ENCODE assay signal across 13 mouse cellular contexts in genomic region chr1:151943681-151944237, GRCm38 (mm10).
DNase-seq lines count a peak whose midpoint lies in the region; ATAC-seq lines count a peak whose summit lies in the region.
"Had no signal": no experiment of that assay in that cellular context is flagged by ENCODE, and none has a peak within 500 bp of the region (broad histone marks: within the 10 kb centered on the region; RNA-seq: fewer than 3 reads in every experiment).

No protein-coding gene starts in this region.

- peak; percentile 85 for ATAC-seq in hindbrain, embryonic 11.5 days (ENCODE audit: low FRiP score)
- peak; percentile 41; the same call in 1 of the 2 replicates for ATAC-seq in midbrain, embryonic 16.5 days

- H3K27me3 ChIP-seq in hindbrain, embryonic 11.5 days (ENCODE audit: control insufficient read depth, insufficient read depth, low read length), result no peaks in the 10 kb centered on the region
- no peaks in the 10 kb centered on the region for H3K27me3 ChIP-seq in midbrain, embryonic 16.5 days (ENCODE audit: control insufficient read depth, insufficient read depth, low read depth, low read length)
- H3K27me3 ChIP-seq: embryonic facial prominence, embryonic 13.5 days; heart, embryonic 12.5 days; liver, embryonic 13.5 days had no signal

- intact Hi-C loops in heart, postnatal 25 days (cut with DNase I), result no loop called here

- H3K4me3 ChIP-seq in hindbrain, embryonic 11.5 days (ENCODE audit: low read depth, low read length), result no peak overlapping the region
- H3K4me3 ChIP-seq in midbrain, embryonic 16.5 days (ENCODE audit: low read depth, low read length), result no peak overlapping the region
- H3K4me3 ChIP-seq: embryonic facial prominence, embryonic 13.5 days; heart, embryonic 12.5 days; liver, embryonic 13.5 days had no signal

- 42% methylated on average over 8 of the region's 8 CpGs for WGBS in hindbrain, embryonic 11.5 days
- 12% methylated on average over 8 of the region's 8 CpGs for WGBS in midbrain, embryonic 16.5 days

- H3K4me1 ChIP-seq in hindbrain, embryonic 11.5 days (replicated peaks; ENCODE audit: control insufficient read depth, insufficient read depth, low read length), result peaks cover 12% of the 10 kb centered on the region; the same call in 1 of the 2 replicates
- peaks cover 38% of the 10 kb centered on the region for H3K4me1 ChIP-seq in midbrain, embryonic 16.5 days (ENCODE audit: control insufficient read depth, insufficient read depth, low read length)

- no peak overlapping the region for H3K9ac ChIP-seq in hindbrain, embryonic 11.5 days (ENCODE audit: low read depth, low read length)
- H3K9ac ChIP-seq in midbrain, embryonic 16.5 days (ENCODE audit: low read depth, low read length), result no peak overlapping the region
- H3K9ac ChIP-seq: embryonic facial prominence, embryonic 13.5 days; heart, embryonic 12.5 days; liver, embryonic 13.5 days had no signal

- DNase-seq in adrenal gland, adult (ENCODE audit: inconsistent age in 2 of 2, low spot score in 1 of 2), result peak; percentile 53 to 72
- DNase-seq in adrenal gland, postnatal 14 days, result no peak
- DNase-seq in brain, adult 2 months (ENCODE audit: low read depth, low spot score), result peak; percentile 66
- peak; percentile 36 for DNase-seq in hindbrain, embryonic 11.5 days (ENCODE audit: low spot score)
- no peak for DNase-seq in urinary bladder, adult 18-20 months (ENCODE audit: low spot score in 2 of 2)
- no peak for DNase-seq in heart, postnatal 25 days (ENCODE audit: low spot score)
- no peak for DNase-seq in kidney, postnatal 14 days
- DNase-seq: cerebellum, postnatal 14 days; liver, embryonic 13.5 days; lung, postnatal 14 days had no signal

- H3K36me3 ChIP-seq in hindbrain, embryonic 11.5 days (ENCODE audit: control insufficient read depth, insufficient read depth, low read length), result no peaks in the 10 kb centered on the region
- no peaks in the 10 kb centered on the region for H3K36me3 ChIP-seq in midbrain, embryonic 16.5 days (ENCODE audit: control insufficient read depth, insufficient read depth, low read length)
- H3K36me3 ChIP-seq: embryonic facial prominence, embryonic 13.5 days; heart, embryonic 12.5 days; liver, embryonic 13.5 days had no signal

- peak overlapping the region; percentile 79 for H3K27ac ChIP-seq in hindbrain, embryonic 11.5 days (ENCODE audit: low read depth, low read length)
- peak overlapping the region; percentile 58 for H3K27ac ChIP-seq in midbrain, embryonic 16.5 days (ENCODE audit: low read length)
- H3K27ac ChIP-seq: embryonic facial prominence, embryonic 13.5 days; liver, embryonic 13.5 days had no signal

- no peak overlapping the region for H3K4me2 ChIP-seq in hindbrain, embryonic 11.5 days (replicated peaks; ENCODE audit: low read depth, low read length)
- H3K4me2 ChIP-seq in midbrain, embryonic 16.5 days (ENCODE audit: low read length), result no peak overlapping the region
- H3K4me2 ChIP-seq: embryonic facial prominence, embryonic 13.5 days; liver, embryonic 13.5 days had no signal

- no peaks in the 10 kb centered on the region for H3K9me3 ChIP-seq in hindbrain, embryonic 11.5 days (ENCODE audit: control insufficient read depth, low read length)
- H3K9me3 ChIP-seq in midbrain, embryonic 16.5 days (replicated peaks; ENCODE audit: control insufficient read depth, low read length, poor library complexity, severe bottlenecking), result no peaks in the 10 kb centered on the region
- H3K9me3 ChIP-seq: embryonic facial prominence, embryonic 13.5 days; heart, embryonic 12.5 days; liver, embryonic 13.5 days had no signal

Comparison
In these comparisons a context has a peak if more than half of its experiments do, and no peak if none do; other contexts are left out.
1. DNase-seq: peak in adrenal gland, adult (2 of 2), brain, adult 2 months (single experiment) and hindbrain, embryonic 11.5 days (single experiment); none in adrenal gland, postnatal 14 days (single experiment), urinary bladder, adult 18-20 months (0 of 2), heart, postnatal 25 days (single experiment) and kidney, postnatal 14 days (single experiment).